Mouse (Mus musculus) left cerebral cortex, postnatal 14 days (tissue): Measurements from ENCODE around the gene Cdkn1a. TPM values are rescaled to one million over a fixed set of nuclear protein-coding genes. Genes with fewer than 3 reads are reported as not detected.

Experiments used
- DNase-seq, 2 experiments: peaks; one replicate each; pipeline ENCODE4 v3.0.0; 2021 to 2022; ENCODE audit warnings: low spot score in 2 of 2, mixed read lengths in 1 of 2
- intact Hi-C: fragments of 180-260 bp; cut with DNase I; formaldehyde crosslinking; loops from one replicate; pipeline ENCODE4 v1.15.1; 2025
- total RNA-seq, 2 experiments: library from RNA; stranded (reverse); gene quantifications; 2 replicates each; pipeline ENCODE4 v1.2.3; 2021

The Cdkn1a gene
- total RNA-seq, 2 experiments from 2014 or later, result 25.7 to 35.7 TPM

DNA sequence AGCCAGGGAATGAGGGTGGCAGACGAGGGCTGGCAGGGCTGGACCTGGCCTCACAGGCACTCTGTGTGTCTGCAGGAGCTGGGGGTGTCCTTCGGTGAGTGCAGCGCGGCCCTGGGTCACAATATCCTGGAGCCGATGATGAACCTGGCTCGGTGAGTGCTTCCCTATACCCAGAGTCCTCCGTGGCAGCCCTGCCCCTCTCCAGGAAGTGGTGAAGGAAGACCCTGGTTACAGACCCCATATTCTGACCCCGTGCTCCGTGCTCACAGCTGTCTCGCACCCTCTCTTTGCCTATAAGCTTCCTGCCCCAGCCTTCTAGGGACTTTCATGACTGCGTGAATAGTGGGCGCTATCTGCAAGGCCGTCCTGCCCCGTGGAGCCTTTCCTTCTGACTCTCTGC is 56.5 kb downstream of the Cdkn1a start:
- intact Hi-C loops, result no loop called here
- no peak for DNase-seq

DNA sequence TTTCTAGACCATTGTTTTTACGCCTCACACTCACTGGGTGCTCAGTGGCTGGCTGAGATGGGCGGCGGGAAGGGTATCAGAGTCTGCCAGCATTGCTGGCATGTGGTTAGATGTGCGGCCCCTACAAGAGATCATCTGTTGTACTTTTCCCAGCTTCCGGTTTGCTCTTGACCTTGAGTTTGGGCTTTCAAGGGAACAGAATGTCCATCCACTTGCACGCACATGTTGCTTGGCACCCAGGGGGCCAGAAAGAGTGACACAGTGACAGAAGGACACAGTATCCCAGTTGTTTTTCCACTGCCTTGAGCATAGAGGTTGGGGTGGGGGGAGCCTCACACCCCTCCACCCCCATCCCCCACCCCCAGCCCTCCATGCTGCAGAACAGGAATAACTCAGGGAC is 57.0 kb downstream of the Cdkn1a start:
- intact Hi-C loops, result no loop called here

DNA sequence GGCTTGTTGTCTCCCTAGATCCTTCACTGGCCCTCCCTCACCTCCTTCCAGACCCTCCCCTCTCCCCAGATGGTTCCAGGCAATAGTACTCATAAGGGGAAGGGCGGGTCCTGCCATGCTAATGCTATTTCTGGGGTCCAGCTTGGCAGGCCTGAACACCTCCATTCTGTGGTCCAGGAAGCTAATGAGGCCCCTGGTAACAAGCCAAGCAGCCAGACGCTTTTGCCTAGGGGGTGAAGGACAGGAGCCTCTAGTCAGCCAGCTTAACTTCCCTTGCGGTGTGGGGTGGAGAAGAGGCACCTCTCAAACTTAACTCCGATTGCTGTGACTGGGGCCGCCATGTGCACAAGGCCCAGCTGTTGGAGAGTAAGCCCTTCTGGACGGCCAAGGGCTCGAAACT is 59.0 kb downstream of the Cdkn1a start:
- DNase-seq, result no peak

More for the DNA sequence above, 57.0 kb downstream of the Cdkn1a start:
- no peak for DNase-seq

More for the DNA sequence above, 59.0 kb downstream of the Cdkn1a start:
- intact Hi-C loops, result no loop called here

Other genes starting within 250 kb of the Cdkn1a start
- under 1 TPM; 0.44 to 0.49 TPM for gene Pnpla1, start 232.6 kb upstream of the Cdkn1a start, total RNA-seq
- 10 to 100 TPM in 1 of 2 experiments, 1 to 10 TPM in 1; 8.3 to 12.4 TPM for gene 4930539E08Rik, start 175.7 kb upstream of the Cdkn1a start, total RNA-seq
- gene Pxt1, start 147.1 kb upstream of the Cdkn1a start, total RNA-seq, result not detected
- gene Kctd20, start 139.0 kb upstream of the Cdkn1a start, total RNA-seq, result 10 to 100 TPM; 81.0 to 85.9 TPM
- gene Stk38, start 83.0 kb upstream of the Cdkn1a start, total RNA-seq, result 10 to 100 TPM; 47.5 to 49.2 TPM
- gene Srsf3, start 58.3 kb upstream of the Cdkn1a start, total RNA-seq, result 100 to 1,000 TPM; 125 to 127 TPM
- gene Rab44, start 23.2 kb downstream of the Cdkn1a start, total RNA-seq, result not detected
- gene Cpne5, start 147.2 kb downstream of the Cdkn1a start, total RNA-seq, result 10 to 100 TPM; 82.0 to 86.5 TPM
- gene Ppil1, start 173.2 kb downstream of the Cdkn1a start, total RNA-seq, result 10 to 100 TPM; 17.8 to 17.9 TPM
- gene BC004004, start 177.8 kb downstream of the Cdkn1a start, total RNA-seq, result 100 to 1,000 TPM in 1 of 2 experiments, 10 to 100 TPM in 1; 87.5 to 103 TPM
- gene Pi16, start 226.7 kb downstream of the Cdkn1a start, total RNA-seq, result 1 to 10 TPM; 1.3 to 1.9 TPM